Mouse (Mus musculus): Measurements from ENCODE around the gene Prm2. TPM values are rescaled to one million over a fixed set of nuclear protein-coding genes. Genes with fewer than 3 reads are reported as not detected.

The Prm2 gene
- total RNA-seq, 1 experiment from 2014 or later: 11.8 TPM

DNA sequence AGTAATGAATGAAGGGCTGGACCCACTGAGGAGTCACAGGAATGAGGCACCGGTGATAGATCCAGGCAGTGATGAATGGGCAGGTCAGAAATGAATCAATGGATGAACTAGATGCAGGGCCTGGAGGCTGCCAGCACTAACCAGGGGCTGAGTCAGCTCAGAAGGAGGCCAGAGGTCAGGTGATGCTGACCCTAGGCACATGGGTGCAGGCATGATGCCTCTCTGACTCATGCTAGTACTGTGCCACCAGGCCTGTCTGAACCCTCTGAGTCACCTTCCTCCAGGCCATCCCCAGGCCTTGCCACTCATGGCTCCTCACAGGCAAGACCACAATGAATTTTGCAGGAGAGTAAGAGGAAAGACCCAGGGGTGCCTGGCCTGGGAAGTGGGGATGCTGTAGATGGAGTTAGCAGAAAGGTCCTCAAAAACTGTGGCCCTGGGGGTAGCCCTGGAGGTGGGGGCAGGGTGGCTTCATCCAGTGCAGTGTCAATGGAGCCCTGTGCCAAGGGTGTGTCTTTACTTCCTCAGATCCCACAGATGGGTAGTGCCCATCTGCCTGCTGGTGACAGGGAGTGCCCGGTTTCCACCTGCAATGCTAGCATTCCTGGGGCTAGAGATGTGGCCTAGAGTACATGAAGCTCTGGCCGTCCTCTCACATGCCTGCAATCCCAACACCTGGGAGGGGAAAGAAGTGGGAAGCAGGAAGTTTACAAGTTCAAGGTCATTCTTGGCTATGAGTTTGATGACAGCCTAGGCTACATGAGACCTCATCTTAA, 41.2 kb downstream of the Prm2 start:
- no peak for ATAC-seq (replicated peaks; ENCODE audit: insufficient number of reproducible peaks, low FRiP score, low TSS enrichment, poor library complexity, severe bottlenecking)

GRCm38 (mm10) chr16:10749824-10750223, 46.1 kb downstream of the Prm2 start:
- no peak for ATAC-seq (replicated peaks; ENCODE audit: insufficient number of reproducible peaks, low FRiP score, low TSS enrichment, poor library complexity, severe bottlenecking)

DNA sequence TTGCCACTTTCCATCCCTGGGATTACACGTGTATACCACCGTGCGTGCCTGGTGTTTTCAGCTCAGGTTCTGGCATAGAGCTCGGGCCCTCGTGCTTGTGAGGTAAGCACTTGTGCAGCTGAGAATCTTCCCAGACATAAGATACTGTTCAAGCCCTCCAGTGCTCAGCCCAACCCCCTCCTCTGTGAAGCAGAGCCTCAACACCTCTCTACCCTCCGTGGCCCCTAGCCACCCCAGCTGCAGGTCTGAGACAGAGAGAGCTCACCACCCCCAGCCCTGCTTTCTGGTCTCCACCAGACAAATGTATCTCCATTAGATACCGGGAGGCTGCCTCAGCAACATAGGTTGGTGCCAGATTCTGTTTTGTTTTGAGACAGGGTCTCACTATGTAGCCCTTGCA, 46.7 kb downstream of the Prm2 start:
- ATAC-seq (replicated peaks; ENCODE audit: insufficient number of reproducible peaks, low FRiP score, low TSS enrichment, poor library complexity, severe bottlenecking): no peak

Other genes with a start within 250 kb of the Prm2 start
- 1.4 to 6.3 TPM (median 1.5 TPM) in 3 replicates for gene Socs1, start 10.6 kb downstream of the Prm2 start, total RNA-seq (2017)
- gene Tnp2, start 7.5 kb downstream of the Prm2 start, total RNA-seq (2017): 6.7 TPM in 1 of 3 replicates, not detected in the others
- gene Prm3, start 5.2 kb downstream of the Prm2 start, total RNA-seq (2017): not detected in 3 replicates
- 1.5 to 7.7 TPM in 2 of 3 replicates, not detected in the other for gene Prm1, start 9.7 kb upstream of the Prm2 start, total RNA-seq (2017)
- gene Gm11172, start 16.8 kb upstream of the Prm2 start, total RNA-seq (2017): not detected in 3 replicates
- 0.58 TPM in 1 of 3 replicates, not detected in the others for gene Rmi2, start 38.9 kb upstream of the Prm2 start, total RNA-seq (2017)

All from monocyte, adult 5-6 weeks (primary cell).